Mouse (Mus musculus) testis, adult 2 months (tissue): Measurements from ENCODE around the gene Rufy3. TPM values are rescaled to one million over a fixed set of nuclear protein-coding genes. Genes with fewer than 3 reads are reported as not detected.

ENCODE experiments used
- H3K27ac ChIP-seq: fragments of 200-500 bp; 2 replicates; pipeline ENCODE4 v1.5.1; 2012; ENCODE audit warnings: low read depth, low read length; ENCODE audit not compliant: control insufficient read depth, insufficient read depth
- H3K27me3 ChIP-seq: fragments of 200-500 bp; 2 replicates; pipeline ENCODE4 v1.6.1; 2012; ENCODE audit warnings: mild to moderate bottlenecking, low read length, moderate library complexity; ENCODE audit not compliant: control insufficient read depth, insufficient read depth
- H3K36me3 ChIP-seq: fragments of 200-500 bp; 2 replicates; pipeline ENCODE4 v1.6.1; 2012; ENCODE audit warnings: mild to moderate bottlenecking, low read length; ENCODE audit not compliant: control insufficient read depth, insufficient read depth
- H3K4me1 ChIP-seq: fragments of 200-500 bp; 2 replicates; pipeline ENCODE4 v1.6.1; 2012; ENCODE audit warnings: low read length; ENCODE audit not compliant: control insufficient read depth, insufficient read depth
- H3K4me3 ChIP-seq: fragments of 200-500 bp; 2 replicates; pipeline ENCODE4 v1.5.1; 2012; ENCODE audit warnings: low read depth, mild to moderate bottlenecking, low read length, moderate library complexity, mixed read lengths; ENCODE audit not compliant: control insufficient read depth
- CTCF ChIP-seq: fragments of 200-500 bp; IDR thresholded peaks from 2 replicates; pipeline ENCODE4 v1.5.1; 2012; ENCODE audit warnings: low read depth, mild to moderate bottlenecking, inconsistent platforms, low read length, moderate library complexity; ENCODE audit not compliant: control insufficient read depth, insufficient read depth, insufficient replicate concordance
- POLR2A ChIP-seq: fragments of 200-500 bp; IDR thresholded peaks from 2 replicates; pipeline ENCODE4 v1.6.1; 2012; ENCODE audit warnings: low read depth, mild to moderate bottlenecking, inconsistent platforms, low read length, moderate library complexity; ENCODE audit not compliant: control insufficient read depth
- polyA plus RNA-seq: library from polyadenylated mRNA; depleted of rRNA; stranded (reverse); fragments of >200 nt; gene quantifications from 2 replicates; pipeline ENCODE4 v1.2.3, GENCODE M21; 2012

Gene Rufy3
- polyA plus RNA-seq, 1 experiment = 15.8 TPM

- Histone ChIP-seq H3K4me1 (peaks cover 3% of the 10 kb centered on the region; the same call in 1 of the 2 replicates), H3K27ac (no peak overlapping the region), H3K36me3 (no peaks in the 10 kb centered on the region), H3K4me3 (no peak overlapping the region), H3K27me3 (no peaks in the 10 kb centered on the region)
- TF ChIP-seq POLR2A (no peak), CTCF (no peak)
These were observed 29.3 kb downstream of the Rufy3 start for GRCm38 (mm10) chr5:88594173-88594569.

GRCm38 (mm10) chr5:88595537-88596455, 31.0 kb downstream of the Rufy3 start:
- Histone ChIP-seq H3K4me1 (peaks cover 3% of the 10 kb centered on the region; the same call in 1 of the 2 replicates), H3K27ac (no peak overlapping the region), H3K4me3 (no peak overlapping the region), H3K36me3 (no peaks in the 10 kb centered on the region), H3K27me3 (no peaks in the 10 kb centered on the region)
- no peak for TF ChIP-seq CTCF
- TF ChIP-seq POLR2A = no peak

- Histone ChIP-seq H3K27me3 (no peaks in the 10 kb centered on the region), H3K27ac (no peak overlapping the region), H3K4me3 (no peak overlapping the region), H3K4me1 (peaks cover 3% of the 10 kb centered on the region; the same call in 1 of the 2 replicates), H3K36me3 (no peaks in the 10 kb centered on the region)
- TF ChIP-seq CTCF (no peak), POLR2A (no peak)
These were observed 34.1 kb downstream of the Rufy3 start for GRCm38 (mm10) chr5:88598961-88599360.

- no peaks in the 10 kb centered on the region for H3K36me3 ChIP-seq
- H3K4me1 ChIP-seq = peaks cover 6% of the 10 kb centered on the region
- TF ChIP-seq CTCF (no peak), POLR2A (no peak)
- H3K27ac ChIP-seq = no peak overlapping the region
- no peak overlapping the region for H3K4me3 ChIP-seq
- H3K27me3 ChIP-seq = no peaks in the 10 kb centered on the region
These were observed 37.2 kb downstream of the Rufy3 start for GRCm38 (mm10) chr5:88602030-88602429.

- Histone ChIP-seq H3K27me3 (no peaks in the 10 kb centered on the region), H3K4me3 (no peak overlapping the region), H3K36me3 (no peaks in the 10 kb centered on the region), H3K4me1 (peaks cover 6% of the 10 kb centered on the region), H3K27ac (no peak overlapping the region)
- TF ChIP-seq CTCF = no peak
- no peak for TF ChIP-seq POLR2A
These were observed 37.9 kb downstream of the Rufy3 start for GRCm38 (mm10) chr5:88602713-88603112.

GRCm38 (mm10) chr5:88604046-88604445, 39.2 kb downstream of the Rufy3 start:
- no peak overlapping the region for H3K4me3 ChIP-seq
- no peak for TF ChIP-seq CTCF
- no peak for TF ChIP-seq POLR2A
- H3K27me3 ChIP-seq = no peaks in the 10 kb centered on the region
- no peaks in the 10 kb centered on the region for H3K36me3 ChIP-seq
- no peak overlapping the region for H3K27ac ChIP-seq
- H3K4me1 ChIP-seq = peaks cover 4% of the 10 kb centered on the region

- no peaks in the 10 kb centered on the region for H3K36me3 ChIP-seq
- H3K4me3 ChIP-seq = no peak overlapping the region
- no peaks in the 10 kb centered on the region for H3K27me3 ChIP-seq
- TF ChIP-seq CTCF (no peak), POLR2A (no peak)
- H3K27ac ChIP-seq = peak overlapping the region; percentile 49; the same call in 1 of the 2 replicates
- H3K4me1 ChIP-seq = peaks cover 3% of the 10 kb centered on the region
These were observed 40.0 kb downstream of the Rufy3 start for GRCm38 (mm10) chr5:88604641-88605358.

GRCm38 (mm10) chr5:88614129-88614528, 49.3 kb downstream of the Rufy3 start:
- H3K27ac ChIP-seq = no peak overlapping the region
- no peak overlapping the region for H3K4me3 ChIP-seq
- H3K36me3 ChIP-seq = 0 out of 2 replicates have a peak, but pooled peaks cover 2% of the 10 kb centered on the region
- H3K4me1 ChIP-seq = no peaks in the 10 kb centered on the region
- TF ChIP-seq CTCF (no peak), POLR2A (no peak)
- H3K27me3 ChIP-seq = no peaks in the 10 kb centered on the region
